Mouse (Mus musculus) hematopoietic multipotent progenitor cell, adult 10-12 weeks (in vitro differentiated cells): ENCODE data around the gene A830005F24Rik. TPM values are rescaled to one million over a fixed set of nuclear protein-coding genes. Genes with fewer than 3 reads are reported as not detected.

Experiments
- polyA plus RNA-seq: library from polyadenylated mRNA; stranded (reverse); fragments of >175 nt; gene quantifications from 2 replicates; pipeline ENCODE4 v1.2.3, GENCODE M21; 2012; ENCODE audit warnings: low replicate concordance

A830005F24Rik gene
- polyA plus RNA-seq = 0.21 TPM in 1 of 2 replicates, not detected in the other

DNA sequence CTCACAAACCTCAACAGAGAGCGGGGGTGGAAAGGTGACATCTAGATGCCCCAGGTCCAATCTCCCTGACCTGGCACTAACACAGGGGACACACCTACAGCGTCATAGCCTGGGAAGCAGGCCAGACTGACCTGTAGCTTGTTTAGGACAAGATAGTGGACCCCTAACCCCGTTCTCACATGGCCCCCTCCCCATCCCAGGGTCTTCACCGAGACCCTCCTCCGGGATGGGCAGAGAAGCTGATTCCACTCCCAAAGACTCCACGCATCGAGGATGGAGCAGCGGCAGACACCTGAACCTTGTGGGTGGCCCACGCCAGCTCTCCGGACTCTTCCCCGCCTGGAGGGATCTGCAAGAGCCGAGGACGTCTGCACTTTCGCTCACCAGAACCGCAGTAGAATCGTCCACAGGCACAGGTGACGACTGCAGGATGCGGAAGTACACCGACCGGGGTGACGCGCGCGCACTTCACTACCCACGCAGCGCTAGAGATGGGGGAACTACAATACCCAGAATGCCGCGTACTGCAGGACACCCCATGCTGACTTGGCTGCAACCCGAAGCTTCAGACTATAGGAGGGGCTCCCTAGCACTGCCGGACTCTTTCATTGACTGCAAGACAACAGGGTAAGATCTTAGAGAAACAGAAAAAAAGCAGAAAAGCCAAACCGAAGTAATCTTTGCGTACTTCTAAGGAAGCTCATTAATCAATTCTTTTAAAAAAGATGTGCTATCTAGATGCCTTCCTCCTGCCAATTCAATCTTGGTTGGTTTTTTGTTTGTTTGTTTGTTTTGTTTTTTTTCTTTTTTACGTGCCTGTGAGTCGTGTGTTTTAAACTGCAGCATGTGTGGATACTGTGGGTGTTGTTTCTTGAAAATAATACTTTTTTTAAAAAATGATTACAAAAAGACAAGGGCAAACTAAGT lies at the start of gene A830005F24Rik, which contains the start of gene Zfp169:
A830005F24Rik (plus strand) TSS at position 568 of the 927 bp plus-strand sequence.
Zfp169 (minus strand) TSS at position 449 of the 927 bp plus-strand sequence.

Other genes with a start within 250 kb of the A830005F24Rik start
- 1.5 and 4.7 TPM in 2 replicates for gene Zfp169, start 119 bp upstream of the A830005F24Rik start, polyA plus RNA-seq
- 2.3 and 2.8 TPM in 2 replicates for gene Ptpdc1, start 112.1 kb downstream of the A830005F24Rik start, polyA plus RNA-seq
- 0.20 TPM in 1 of 2 replicates, not detected in the other for gene Barx1, start 149.4 kb downstream of the A830005F24Rik start, polyA plus RNA-seq